9 mouse cellular contexts compared by ENCODE assay signal in the genomic region with DNA sequence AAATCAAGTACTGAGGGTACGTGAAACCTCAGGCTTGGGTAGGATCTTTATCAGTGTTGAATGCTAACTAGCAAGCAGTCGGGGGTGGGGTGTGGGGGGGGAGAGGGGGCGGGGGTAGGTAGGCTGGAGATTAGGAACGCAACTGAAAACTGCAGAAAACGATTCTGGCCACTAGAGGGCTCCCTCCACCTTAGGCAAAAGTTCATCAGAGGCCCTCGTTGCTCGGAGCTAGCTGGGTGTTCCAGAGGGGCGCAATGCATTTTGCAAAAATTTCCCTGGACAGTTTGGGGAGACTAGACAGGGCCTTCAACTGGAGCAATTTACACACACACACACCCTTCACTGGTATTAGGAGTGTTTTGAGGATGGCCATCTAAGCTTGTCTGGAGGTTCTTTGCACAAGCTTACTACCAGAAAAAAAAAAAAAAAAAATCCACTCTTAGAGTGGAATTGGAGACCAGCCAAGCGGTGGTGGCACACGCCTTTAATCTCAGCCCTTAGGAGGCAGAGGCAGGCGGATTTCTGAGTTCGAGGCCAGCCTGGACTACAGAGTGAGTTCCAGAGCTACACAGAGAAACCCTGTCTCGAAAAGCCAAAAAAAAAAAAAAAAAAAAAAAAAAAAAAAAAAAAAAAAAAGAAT. TPM values are rescaled to one million over a fixed set of nuclear protein-coding genes. Genes with fewer than 3 reads are reported as not detected.
A peak's percentile ranks its signal among the peaks of the same experiment; 100 is the strongest.
DNase-seq lines count a peak whose midpoint lies in the region; ATAC-seq lines count a peak whose summit lies in the region.
"Had no signal": no experiment of that assay in that cellular context is flagged by ENCODE, and none has a peak within 500 bp of the region (broad histone marks: within the 10 kb centered on the region; RNA-seq: fewer than 3 reads in every experiment).

No protein-coding gene starts in this region.

- H3K4me3 ChIP-seq in forebrain, embryonic 14.5 days (ENCODE audit: low read depth, low read length): no peak overlapping the region
- H3K4me3 ChIP-seq in forebrain, embryonic 13.5 days: no peak overlapping the region
- H3K4me3 ChIP-seq in embryonic facial prominence, embryonic 14.5 days (ENCODE audit: low read depth, low read length): no peak overlapping the region
- H3K4me3 ChIP-seq in hindbrain, embryonic 14.5 days (replicated peaks; ENCODE audit: low read length): no peak overlapping the region
- no peak overlapping the region for H3K4me3 ChIP-seq in stomach, embryonic 16.5 days (replicated peaks; ENCODE audit: low read length)
- H3K4me3 ChIP-seq: stomach, embryonic 15.5 days had no signal

- H3K27ac ChIP-seq in forebrain, embryonic 14.5 days (ENCODE audit: low read depth, low read length): no peak overlapping the region
- no peak overlapping the region for H3K27ac ChIP-seq in forebrain, embryonic 13.5 days
- H3K27ac ChIP-seq in embryonic facial prominence, embryonic 14.5 days (replicated peaks; ENCODE audit: low read depth, low read length): no peak overlapping the region
- no peak overlapping the region for H3K27ac ChIP-seq in hindbrain, embryonic 14.5 days
- no peak overlapping the region for H3K27ac ChIP-seq in stomach, embryonic 16.5 days (ENCODE audit: low read length)
- H3K27ac ChIP-seq: stomach, embryonic 15.5 days had no signal

- WGBS in forebrain, embryonic 14.5 days: 11% methylated on average over 13 of the region's 13 CpGs
- 10% methylated on average over 13 of the region's 13 CpGs for WGBS in forebrain, embryonic 13.5 days
- 11% methylated on average over 13 of the region's 13 CpGs for WGBS in embryonic facial prominence, embryonic 14.5 days
- WGBS in hindbrain, embryonic 14.5 days: 9% methylated on average over 13 of the region's 13 CpGs
- 13% methylated on average over 13 of the region's 13 CpGs for WGBS in stomach, embryonic 16.5 days

- no peak for ATAC-seq in forebrain, embryonic 14.5 days
- no peak for ATAC-seq in forebrain, embryonic 13.5 days
- ATAC-seq in embryonic facial prominence, embryonic 14.5 days (ENCODE audit: low read depth): no peak
- no peak for ATAC-seq in hindbrain, embryonic 14.5 days (ENCODE audit: low FRiP score)
- peak; percentile 22; the same call in 1 of the 2 replicates for ATAC-seq in stomach, embryonic 16.5 days (ENCODE audit: insufficient read depth, low FRiP score)

- H3K4me2 ChIP-seq in forebrain, embryonic 14.5 days (ENCODE audit: low read length): no peak overlapping the region
- no peak overlapping the region for H3K4me2 ChIP-seq in forebrain, embryonic 13.5 days
- no peak overlapping the region; the same call in 1 of the 2 replicates for H3K4me2 ChIP-seq in embryonic facial prominence, embryonic 14.5 days (ENCODE audit: low read depth, low read length)
- H3K4me2 ChIP-seq in hindbrain, embryonic 14.5 days (replicated peaks): no peak overlapping the region; the same call in 1 of the 2 replicates
- no peak overlapping the region for H3K4me2 ChIP-seq in stomach, embryonic 16.5 days (ENCODE audit: low read depth, low read length)
- H3K4me2 ChIP-seq: stomach, embryonic 15.5 days had no signal

- no peaks in the 10 kb centered on the region for H3K27me3 ChIP-seq in forebrain, embryonic 14.5 days (replicated peaks; ENCODE audit: control insufficient read depth, insufficient read depth, low read length)
- 0 out of 2 replicates have a peak, but pooled peaks cover 4% of the 10 kb centered on the region for H3K27me3 ChIP-seq in forebrain, embryonic 13.5 days
- H3K27me3 ChIP-seq in embryonic facial prominence, embryonic 14.5 days (replicated peaks; ENCODE audit: control insufficient read depth, insufficient read depth, low read length): peaks cover 43% of the 10 kb centered on the region
- H3K27me3 ChIP-seq in hindbrain, embryonic 14.5 days (ENCODE audit: control insufficient read depth, insufficient read depth, low read length): no peaks in the 10 kb centered on the region
- peaks cover 36% of the 10 kb centered on the region for H3K27me3 ChIP-seq in stomach, embryonic 16.5 days (ENCODE audit: control insufficient read depth, insufficient read depth, low read length)

- intact Hi-C loops in left cerebral cortex, postnatal 10 days (cut with DNase I): loop anchor here (5.0 to 10.0 kb wide), 2 partner anchors 87 to 175 kb away; partner anchors contain the start of gene Agbl5

- H3K4me1 ChIP-seq in forebrain, embryonic 14.5 days (ENCODE audit: control insufficient read depth, insufficient read depth, low read length): peaks cover 4% of the 10 kb centered on the region; the same call in 1 of the 2 replicates
- H3K4me1 ChIP-seq in forebrain, embryonic 13.5 days: peaks cover 33% of the 10 kb centered on the region
- H3K4me1 ChIP-seq in embryonic facial prominence, embryonic 14.5 days (ENCODE audit: control insufficient read depth, insufficient read depth, low read length): peaks cover 23% of the 10 kb centered on the region; the same call in 1 of the 2 replicates
- peaks cover 8% of the 10 kb centered on the region for H3K4me1 ChIP-seq in hindbrain, embryonic 14.5 days (replicated peaks; ENCODE audit: control insufficient read depth, insufficient read depth, low read length)
- peaks cover 24% of the 10 kb centered on the region for H3K4me1 ChIP-seq in stomach, embryonic 16.5 days (ENCODE audit: control insufficient read depth, insufficient read depth, low read length)

- DNase-seq in forebrain, embryonic 14.5 days (ENCODE audit: low spot score): peak; percentile 94
- peak; percentile 79 for DNase-seq in adrenal gland, postnatal 14 days
- DNase-seq in embryonic facial prominence, embryonic 14.5 days (ENCODE audit: low spot score): peak; percentile 91
- peak; percentile 91 for DNase-seq in hindbrain, embryonic 14.5 days (ENCODE audit: low spot score)
- peak; percentile 78 to 82 for DNase-seq in left cerebral cortex, postnatal 10 days (ENCODE audit: extremely low spot score in 1 of 2, low spot score in 2 of 2)
- DNase-seq in naive thymus-derived CD4-positive, alpha-beta T cell, adult 2 months (ENCODE audit: low read depth): peak; percentile 89

- H3K9ac ChIP-seq in forebrain, embryonic 14.5 days (ENCODE audit: low read length): no peak overlapping the region
- no peak overlapping the region for H3K9ac ChIP-seq in forebrain, embryonic 13.5 days
- H3K9ac ChIP-seq in embryonic facial prominence, embryonic 14.5 days (ENCODE audit: low read depth, low read length): no peak overlapping the region
- H3K9ac ChIP-seq in hindbrain, embryonic 14.5 days: no peak overlapping the region
- no peak overlapping the region for H3K9ac ChIP-seq in stomach, embryonic 16.5 days (ENCODE audit: low read length)
- H3K9ac ChIP-seq: stomach, embryonic 15.5 days had no signal

- H3K36me3 ChIP-seq in forebrain, embryonic 14.5 days (ENCODE audit: control insufficient read depth, insufficient read depth, low read length): no peaks in the 10 kb centered on the region
- no peaks in the 10 kb centered on the region for H3K36me3 ChIP-seq in forebrain, embryonic 13.5 days (ENCODE audit: poor library complexity, severe bottlenecking)
- H3K36me3 ChIP-seq in embryonic facial prominence, embryonic 14.5 days (ENCODE audit: control insufficient read depth, insufficient read depth, low read length): no peaks in the 10 kb centered on the region
- no peaks in the 10 kb centered on the region for H3K36me3 ChIP-seq in hindbrain, embryonic 14.5 days (replicated peaks; ENCODE audit: control insufficient read depth, insufficient read depth)
- H3K36me3 ChIP-seq in stomach, embryonic 16.5 days (ENCODE audit: control insufficient read depth, insufficient read depth, low read length): no peaks in the 10 kb centered on the region
- H3K36me3 ChIP-seq: stomach, embryonic 15.5 days had no signal

- H3K9me3 ChIP-seq in forebrain, embryonic 14.5 days (replicated peaks; ENCODE audit: control insufficient read depth, low read length): no peaks in the 10 kb centered on the region
- H3K9me3 ChIP-seq in forebrain, embryonic 13.5 days (replicated peaks): no peaks in the 10 kb centered on the region
- no peaks in the 10 kb centered on the region for H3K9me3 ChIP-seq in embryonic facial prominence, embryonic 14.5 days (ENCODE audit: control insufficient read depth, low read length)
- no peaks in the 10 kb centered on the region for H3K9me3 ChIP-seq in hindbrain, embryonic 14.5 days (ENCODE audit: control insufficient read depth, low read length)
- no peaks in the 10 kb centered on the region for H3K9me3 ChIP-seq in stomach, embryonic 16.5 days (replicated peaks; ENCODE audit: control insufficient read depth, low read length)
- H3K9me3 ChIP-seq: stomach, embryonic 15.5 days had no signal

RNA-seq across cellular contexts. Expression of gene Dpysl5, which starts 1.5 kb away (rescaled TPM):
- polyA plus RNA-seq in forebrain, embryonic 14.5 days (2014; fragmentation: Nextera tagmentation; extraction: Ambion mirVana): 152 and 207 TPM in 2 replicates
- 118 and 134 TPM in 2 replicates for polyA plus RNA-seq in forebrain, embryonic 13.5 days (2015; fragmentation: Nextera tagmentation; extraction: Ambion mirVana)
- total RNA-seq in adrenal gland, postnatal 14 days (2021): 1.4 and 4.5 TPM in 2 replicates
- polyA plus RNA-seq in embryonic facial prominence, embryonic 14.5 days (2014; fragmentation: Nextera tagmentation; extraction: Ambion mirVana): 17.0 and 17.5 TPM in 2 replicates
- polyA plus RNA-seq in hindbrain, embryonic 14.5 days (2014; fragmentation: Nextera tagmentation; extraction: Ambion mirVana): 202 and 220 TPM in 2 replicates
- 100 to 1,000 TPM; 354 to 401 TPM for total RNA-seq in left cerebral cortex, postnatal 10 days (2021)
- 6.8 and 7.2 TPM in 2 replicates for polyA plus RNA-seq in stomach, embryonic 16.5 days (2015; fragmentation: Nextera tagmentation; extraction: Ambion mirVana)

RNA-seq across cellular contexts. Expression of gene Cenpa, which starts 43.3 kb away (rescaled TPM):
- 147 and 206 TPM in 2 replicates for polyA plus RNA-seq in forebrain, embryonic 14.5 days (2014; fragmentation: Nextera tagmentation; extraction: Ambion mirVana)
- 264 and 275 TPM in 2 replicates for polyA plus RNA-seq in forebrain, embryonic 13.5 days (2015; fragmentation: Nextera tagmentation; extraction: Ambion mirVana)
- 39.0 and 39.1 TPM in 2 replicates for total RNA-seq in adrenal gland, postnatal 14 days (2021)
- polyA plus RNA-seq in embryonic facial prominence, embryonic 14.5 days (2014; fragmentation: Nextera tagmentation; extraction: Ambion mirVana): 209 and 251 TPM in 2 replicates
- 41.0 and 45.0 TPM in 2 replicates for polyA plus RNA-seq in hindbrain, embryonic 14.5 days (2014; fragmentation: Nextera tagmentation; extraction: Ambion mirVana)
- 1 to 10 TPM; 6.1 to 7.6 TPM for total RNA-seq in left cerebral cortex, postnatal 10 days (2021)
- polyA plus RNA-seq in stomach, embryonic 16.5 days (2015; fragmentation: Nextera tagmentation; extraction: Ambion mirVana): 161 and 175 TPM in 2 replicates
